Mouse (Mus musculus) liver, embryonic 15.5 days (tissue): ENCODE data around the gene Zfp651. TPM values are rescaled to one million over a fixed set of nuclear protein-coding genes. Genes with fewer than 3 reads are reported as not detected.

Source experiments
- ATAC-seq: fragments of 200-750 bp; cut with Nextera tagmentation; 2 replicates; pipeline ENCODE4 v1.8.0; 2017; ENCODE audit warnings: moderate number of reproducible peaks, mild to moderate bottlenecking, moderate library complexity; ENCODE audit not compliant: insufficient read depth
- H3K27ac ChIP-seq: fragments of 300-500 bp; sonication (generic); replicated peaks from 2 replicates; pipeline ENCODE4 v1.5.1; 2015; ENCODE audit warnings: mild to moderate bottlenecking, inconsistent platforms
- H3K27me3 ChIP-seq: fragments of 300-500 bp; sonication (generic); 2 replicates; pipeline ENCODE4 v1.6.1; 2015; ENCODE audit warnings: mild to moderate bottlenecking, inconsistent platforms
- H3K36me3 ChIP-seq: fragments of 300-500 bp; sonication (generic); replicated peaks from 2 replicates; pipeline ENCODE4 v1.6.1; 2015; ENCODE audit warnings: moderate library complexity, mild to moderate bottlenecking, inconsistent platforms
- H3K4me1 ChIP-seq: fragments of 300-500 bp; sonication (generic); replicated peaks from 2 replicates; pipeline ENCODE4 v1.6.1; 2015; ENCODE audit warnings: inconsistent platforms
- H3K4me2 ChIP-seq: fragments of 300-500 bp; sonication (generic); 2 replicates; pipeline ENCODE4 v1.6.1; 2015; ENCODE audit warnings: moderate library complexity, mild to moderate bottlenecking, inconsistent platforms
- H3K4me3 ChIP-seq: fragments of 300-500 bp; sonication (generic); replicated peaks from 2 replicates; pipeline ENCODE4 v1.5.1; 2015; ENCODE audit warnings: mild to moderate bottlenecking, inconsistent platforms
- H3K9ac ChIP-seq: fragments of 300-500 bp; sonication (generic); 2 replicates; pipeline ENCODE4 v1.6.1; 2015; ENCODE audit warnings: moderate library complexity, mild to moderate bottlenecking, inconsistent platforms
- H3K9me3 ChIP-seq: fragments of 300-500 bp; sonication (generic); replicated peaks from 2 replicates; pipeline ENCODE4 v1.6.1; 2016; ENCODE audit warnings: inconsistent platforms
- whole genome bisulfite sequencing: fragments of 180-500 bp; shearing (Covaris S2); methylation state at CpG from one replicate; pipeline ENCODE4 v1.1.7; 2015; ENCODE audit warnings: mixed read lengths; ENCODE audit not compliant: insufficient replicate concordance; 5-methylcytosine and 5-hydroxymethylcytosine counted together
- polyA plus RNA-seq: library from polyadenylated mRNA; unstranded; fragments of >200 nt; fragmentation: Nextera tagmentation; extraction: Ambion mirVana; gene quantifications from 2 replicates; pipeline ENCODE4 v1.2.1, GENCODE M21; 2015

Gene Zfp651
- polyA plus RNA-seq = 1.6 and 2.0 TPM in 2 replicates

GRCm38 (mm10) chr9:121759091-121760081 is at the start of gene Zfp651:
Zfp651 (plus strand) TSS chr9:121759330.
- WGBS = 2% methylated on average over 92 of the region's 97 CpGs
- peak; percentile 44 for ATAC-seq
- Histone ChIP-seq H3K27me3 (peaks cover 47% of the 10 kb centered on the region), H3K9me3 (no peaks in the 10 kb centered on the region), H3K4me3 (peak within 1 kb of the TSS; percentile 58), H3K36me3 (peaks cover 24% of the 10 kb centered on the region), H3K9ac (peak within 1 kb of the TSS; percentile 43), H3K4me2 (peak within 1 kb of the TSS; percentile 70), H3K4me1 (peaks cover 25% of the 10 kb centered on the region; the same call in 1 of the 2 replicates), H3K27ac (peak within 1 kb of the TSS; percentile 51; the same call in 1 of the 2 replicates)

- 3% methylated on average over 37 of the region's 37 CpGs for WGBS
- H3K27me3 ChIP-seq = no peaks in the 10 kb centered on the region
- ATAC-seq = peak; percentile 91
- peaks cover 20% of the 10 kb centered on the region for H3K36me3 ChIP-seq
- H3K9me3 ChIP-seq = no peaks in the 10 kb centered on the region
- peak within 1 kb of the TSS; percentile 94 for H3K27ac ChIP-seq
- H3K4me1 ChIP-seq = peaks cover 64% of the 10 kb centered on the region
- peak within 1 kb of the TSS; percentile 89 for H3K9ac ChIP-seq
- H3K4me2 ChIP-seq = peak within 1 kb of the TSS; percentile 85
- peak within 1 kb of the TSS; percentile 95 for H3K4me3 ChIP-seq
These were observed 49.1 kb upstream of the Zfp651 start, which contains the start of gene Ss18l2 for GRCm38 (mm10) chr9:121709898-121710583. Ss18l2 (plus strand) TSS chr9:121710329.

DNA sequence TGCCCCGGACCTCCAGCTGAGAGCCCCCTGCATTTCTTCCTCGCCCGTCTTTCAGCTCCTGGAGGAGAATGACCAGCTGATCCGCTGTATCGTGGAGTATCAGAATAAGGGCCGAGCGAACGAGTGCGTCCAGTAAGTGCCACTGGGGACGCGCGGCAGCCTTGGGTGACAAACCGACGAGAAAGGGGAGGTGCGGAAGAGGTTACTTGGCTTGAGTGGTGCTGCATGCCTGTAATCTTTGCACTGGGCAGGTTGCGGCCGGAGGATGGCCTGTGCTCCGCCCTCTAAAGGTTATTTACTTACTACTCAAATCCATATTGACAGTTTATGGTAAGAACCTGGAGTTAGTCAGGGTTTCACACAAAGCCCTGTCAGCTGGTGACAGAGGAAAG is 48.5 kb upstream of the Zfp651 start:
- Histone ChIP-seq H3K27me3 (no peaks in the 10 kb centered on the region), H3K27ac (peak overlapping the region; percentile 94), H3K4me3 (peak overlapping the region; percentile 95), H3K36me3 (peaks cover 20% of the 10 kb centered on the region), H3K9ac (peak overlapping the region; percentile 89), H3K4me1 (peaks cover 58% of the 10 kb centered on the region), H3K4me2 (peak overlapping the region; percentile 85), H3K9me3 (no peaks in the 10 kb centered on the region)
- WGBS = under 1% methylated on average over 18 of the region's 18 CpGs
- peak; percentile 68 for ATAC-seq

DNA sequence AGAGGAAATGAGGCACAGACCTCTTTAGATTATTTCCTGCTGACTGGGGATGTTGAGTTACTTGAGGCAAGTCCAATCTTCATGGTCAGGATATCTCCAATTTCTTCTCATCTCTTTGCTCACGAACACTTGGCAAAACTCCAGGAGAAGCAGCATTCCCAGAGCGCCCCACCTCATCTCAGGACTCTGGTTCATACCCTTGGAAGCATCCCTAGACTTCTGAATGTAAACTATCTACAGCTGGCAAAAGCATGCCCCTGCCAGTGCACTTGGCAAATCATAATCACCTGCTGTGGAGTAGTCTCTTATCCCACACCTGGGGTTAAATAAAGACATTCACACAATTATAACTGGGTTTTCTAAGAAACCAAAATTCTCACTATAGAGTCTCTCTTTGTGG is 42.1 kb upstream of the Zfp651 start:
- no peak overlapping the region for H3K4me3 ChIP-seq
- WGBS = 70% methylated on average over 2 of the region's 2 CpGs
- H3K9me3 ChIP-seq = no peaks in the 10 kb centered on the region
- H3K9ac ChIP-seq = no peak overlapping the region
- no peak overlapping the region for H3K27ac ChIP-seq
- no peaks in the 10 kb centered on the region for H3K27me3 ChIP-seq
- peaks cover 34% of the 10 kb centered on the region for H3K4me1 ChIP-seq
- H3K4me2 ChIP-seq = no peak overlapping the region
- H3K36me3 ChIP-seq = peaks cover 23% of the 10 kb centered on the region
- ATAC-seq = no peak

- H3K9ac ChIP-seq = peak overlapping the region; percentile 76
- H3K36me3 ChIP-seq = peaks cover 11% of the 10 kb centered on the region
- peak overlapping the region; percentile 90 for H3K4me2 ChIP-seq
- peak overlapping the region; percentile 95 for H3K4me3 ChIP-seq
- H3K27me3 ChIP-seq = no peaks in the 10 kb centered on the region
- peaks cover 32% of the 10 kb centered on the region for H3K4me1 ChIP-seq
- H3K27ac ChIP-seq = peak overlapping the region; percentile 98
- 57% methylated on average over 15 of the region's 15 CpGs for WGBS
- H3K9me3 ChIP-seq = no peaks in the 10 kb centered on the region
- ATAC-seq = no peak
These were observed 40.9 kb upstream of the Zfp651 start for GRCm38 (mm10) chr9:121718070-121718705.

DNA sequence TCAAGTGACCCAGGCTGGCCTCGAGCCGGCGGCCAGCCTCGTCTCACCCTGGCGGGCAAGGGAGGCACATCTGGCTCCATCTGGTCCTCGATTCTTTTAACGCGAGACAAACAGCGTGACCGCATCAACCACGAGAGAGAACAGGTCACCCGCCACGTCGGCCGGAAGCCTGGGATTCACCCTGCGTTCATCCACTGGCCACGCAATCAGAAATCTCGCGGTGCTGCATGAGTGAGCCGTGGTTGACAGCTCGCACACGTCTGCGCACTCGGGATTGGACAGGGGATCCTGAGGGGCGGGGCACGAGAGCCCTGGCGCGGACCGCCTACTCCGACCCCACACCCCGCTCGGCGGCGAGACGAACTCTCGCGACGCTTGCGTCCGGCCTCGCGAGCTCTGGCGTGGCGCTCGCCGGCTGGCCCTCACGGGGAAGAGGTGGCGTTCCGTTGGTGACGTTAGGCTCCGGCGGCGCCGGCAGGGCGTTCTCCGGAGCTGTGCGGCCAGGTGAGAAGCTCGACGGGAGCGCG is 40.3 kb upstream of the Zfp651 start, which contains the start of gene Nktr:
Gene Nktr (plus strand): TSS at position 378 of the 527 bp plus-strand sequence.
- H3K4me3 ChIP-seq = peak within 1 kb of the TSS; percentile 95
- H3K4me2 ChIP-seq = peak within 1 kb of the TSS; percentile 90
- WGBS = under 1% methylated on average over 56 of the region's 61 CpGs
- peak within 1 kb of the TSS; percentile 96 for H3K9ac ChIP-seq
- no peaks in the 10 kb centered on the region for H3K9me3 ChIP-seq
- peaks cover 5% of the 10 kb centered on the region; the same call in 1 of the 2 replicates for H3K36me3 ChIP-seq
- H3K27me3 ChIP-seq = no peaks in the 10 kb centered on the region
- H3K4me1 ChIP-seq = peaks cover 34% of the 10 kb centered on the region
- ATAC-seq = peak; percentile 97
- H3K27ac ChIP-seq = peak within 1 kb of the TSS; percentile 98

DNA sequence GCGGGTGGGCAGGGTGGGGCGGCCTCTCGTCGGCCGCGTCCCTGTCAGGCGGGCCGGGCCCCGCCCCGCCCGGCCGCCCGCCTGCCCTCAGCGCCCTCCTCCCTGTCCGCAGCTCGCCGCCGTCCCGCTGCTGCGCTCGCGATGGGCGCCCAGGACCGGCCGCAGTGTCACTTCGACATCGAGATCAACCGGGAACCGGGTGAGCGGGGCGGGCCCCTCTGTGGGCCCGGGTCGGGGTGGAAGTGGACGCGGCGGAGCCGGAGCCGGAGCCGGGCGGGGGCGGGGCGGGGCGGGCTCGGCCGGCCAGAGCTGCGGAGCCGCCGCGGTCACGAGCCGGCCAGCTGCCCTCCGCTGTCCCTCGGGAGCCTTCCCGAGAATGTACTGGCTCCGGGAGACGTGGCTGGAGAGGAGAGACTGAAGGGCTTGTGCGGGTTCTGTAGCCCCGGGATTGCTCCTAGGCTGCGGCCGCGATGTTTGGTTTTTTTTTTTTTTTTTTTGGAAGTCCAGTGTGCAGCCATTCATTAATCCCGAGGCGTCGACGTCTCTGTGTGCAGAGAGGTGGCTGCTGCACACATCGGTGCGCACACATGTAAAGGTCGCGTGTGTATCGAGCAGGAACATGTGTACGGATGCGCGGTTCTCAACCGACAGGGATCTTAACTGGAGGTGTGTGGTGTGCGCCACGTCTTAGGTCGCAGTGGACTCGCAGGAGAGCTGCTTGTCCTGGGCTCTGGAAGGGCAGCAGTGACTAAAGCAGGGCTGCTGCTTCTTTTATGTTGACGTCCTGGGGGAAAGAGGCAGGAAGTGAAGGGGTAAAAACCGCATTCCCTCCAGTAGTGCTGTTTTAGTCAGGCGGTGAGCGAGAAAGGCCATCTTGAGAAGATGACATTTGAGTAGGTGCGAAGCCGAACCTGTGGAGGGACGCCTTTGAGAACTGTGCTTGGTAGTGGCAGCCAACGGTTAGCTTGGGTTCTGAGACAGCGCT is 39.5 kb upstream of the Zfp651 start:
- peak overlapping the region; percentile 96 for H3K9ac ChIP-seq
- peak overlapping the region; percentile 98 for H3K27ac ChIP-seq
- WGBS = under 1% methylated on average over 86 of the region's 87 CpGs

GRCm38 (mm10) chr9:121740490-121740889 is 18.6 kb upstream of the Zfp651 start:
- H3K4me1 ChIP-seq = no peaks in the 10 kb centered on the region
- ATAC-seq = no peak
- H3K4me2 ChIP-seq = no peak overlapping the region
- H3K36me3 ChIP-seq = peaks cover 65% of the 10 kb centered on the region
- no peak overlapping the region for H3K27ac ChIP-seq
- no peaks in the 10 kb centered on the region for H3K9me3 ChIP-seq
- H3K4me3 ChIP-seq = no peak overlapping the region
- 87% methylated on average over 6 of the region's 6 CpGs for WGBS
- no peak overlapping the region for H3K9ac ChIP-seq
- H3K27me3 ChIP-seq = no peaks in the 10 kb centered on the region

More for the DNA sequence above, 39.5 kb upstream of the Zfp651 start:
- Histone ChIP-seq H3K4me2 (peak overlapping the region; percentile 90), H3K4me1 (peaks cover 34% of the 10 kb centered on the region), H3K9me3 (no peaks in the 10 kb centered on the region), H3K36me3 (0 out of 2 replicates have a peak, but pooled peaks cover 3% of the 10 kb centered on the region), H3K27me3 (no peaks in the 10 kb centered on the region), H3K4me3 (peak overlapping the region; percentile 95)
- peak; percentile 53 for ATAC-seq

DNA sequence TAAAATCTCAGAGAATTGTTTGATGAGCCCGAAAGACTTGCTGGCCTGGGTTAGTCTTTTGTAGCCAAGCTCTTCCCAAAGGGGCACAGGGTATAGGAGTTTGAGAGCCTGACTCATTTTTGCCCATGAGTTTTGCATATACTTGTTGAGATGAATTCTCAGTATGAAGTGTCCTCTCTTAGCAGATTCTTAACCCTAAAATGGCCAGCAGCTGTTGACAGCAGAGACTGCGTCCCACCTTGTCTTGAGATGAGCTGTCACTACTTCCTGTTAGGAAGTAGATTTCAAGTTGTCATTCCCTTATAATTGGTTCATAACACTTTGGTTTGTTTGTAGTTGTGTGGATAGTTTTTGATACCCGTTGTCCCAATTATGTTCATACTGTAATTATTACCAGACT is 18.0 kb upstream of the Zfp651 start:
- Histone ChIP-seq H3K9ac (no peak overlapping the region), H3K4me2 (no peak overlapping the region), H3K36me3 (peaks cover 69% of the 10 kb centered on the region), H3K4me1 (no peaks in the 10 kb centered on the region), H3K27ac (no peak overlapping the region), H3K27me3 (no peaks in the 10 kb centered on the region), H3K4me3 (no peak overlapping the region), H3K9me3 (no peaks in the 10 kb centered on the region)
- 82% methylated on average over 3 of the region's 3 CpGs for WGBS
- no peak for ATAC-seq
